Mouse (Mus musculus): ENCODE data around the gene Ccnb1.
A peak's percentile ranks its signal among the peaks of the same experiment; 100 is the strongest.
"Not testable (repeated sequence)": the region's sequence is repeated elsewhere in the genome, so short reads cannot be mapped to it uniquely, and the experiment has no call there.

Gene Ccnb1

DNA sequence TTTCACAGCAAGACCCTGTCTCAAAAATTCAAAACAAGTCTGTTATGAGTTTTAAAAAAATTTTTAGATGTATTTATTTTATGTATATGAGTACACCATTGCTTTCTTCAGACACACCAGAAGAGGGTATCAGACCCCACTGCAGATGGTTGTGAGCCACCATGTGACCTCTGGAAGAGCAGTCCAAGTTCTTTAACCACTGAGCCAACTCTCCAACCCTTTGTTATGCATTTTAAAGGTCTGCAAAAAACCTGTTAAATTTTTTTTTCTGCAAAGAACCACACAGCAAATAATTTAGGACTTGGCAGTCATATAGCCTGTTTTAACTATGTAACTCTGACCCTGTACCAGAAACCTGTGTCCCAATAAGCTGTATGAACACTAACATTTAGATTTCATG is 11.7 kb downstream of the Ccnb1 start:
- DNase-seq (ENCODE audit: low spot score), result no peak

DNA sequence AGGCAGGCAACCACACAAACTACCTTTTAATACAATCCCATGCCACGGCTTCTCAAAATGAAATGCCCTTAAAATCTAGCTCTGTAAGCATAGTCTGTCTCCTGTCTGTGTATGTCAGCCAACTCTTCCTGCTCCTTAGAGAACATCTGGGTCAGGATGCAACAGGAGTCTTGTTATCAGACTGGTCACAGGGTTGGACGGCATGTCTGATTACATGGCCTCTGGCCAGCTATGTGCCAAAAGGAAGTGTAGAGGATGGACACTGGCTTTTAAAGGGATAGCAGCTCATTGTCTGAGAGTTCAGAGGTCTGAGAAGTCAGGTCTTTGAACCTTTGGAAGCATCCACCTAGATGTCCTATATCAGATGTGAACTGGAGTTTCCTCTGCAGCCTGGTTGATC is 31.0 kb downstream of the Ccnb1 start:
- no peak for DNase-seq (ENCODE audit: low spot score)

GRCm38 (mm10) chr13:100754186-100754585 is 32.2 kb downstream of the Ccnb1 start:
- DNase-seq (ENCODE audit: low spot score), result no peak

- no peak for DNase-seq (ENCODE audit: low spot score)
Measured at GRCm38 (mm10) chr13:100753011-100753410, 33.4 kb downstream of the Ccnb1 start.

DNA sequence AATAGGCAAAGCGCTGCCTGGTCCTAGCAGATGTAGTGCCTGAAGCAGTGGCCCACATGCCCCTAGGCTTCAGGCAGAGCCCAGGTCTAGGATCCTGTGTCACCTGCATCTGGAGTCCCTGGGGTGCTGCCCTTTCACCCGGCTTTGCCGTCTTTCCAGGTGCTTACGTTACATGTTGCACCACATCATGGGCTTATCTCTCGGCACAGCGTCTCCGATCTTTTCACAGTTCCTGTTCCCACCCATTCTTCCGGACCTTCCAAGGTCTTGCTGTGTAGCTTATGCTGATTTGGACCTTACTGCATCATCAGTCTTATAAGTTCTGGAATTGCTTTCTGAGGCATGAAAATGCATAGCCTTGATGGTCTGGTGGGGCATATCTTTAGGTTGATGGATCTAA is 33.8 kb downstream of the Ccnb1 start:
- no peak for DNase-seq (ENCODE audit: low spot score)

- DNase-seq (ENCODE audit: low spot score), result no peak
Measured at GRCm38 (mm10) chr13:100751402-100751801, 35.0 kb downstream of the Ccnb1 start.

DNA sequence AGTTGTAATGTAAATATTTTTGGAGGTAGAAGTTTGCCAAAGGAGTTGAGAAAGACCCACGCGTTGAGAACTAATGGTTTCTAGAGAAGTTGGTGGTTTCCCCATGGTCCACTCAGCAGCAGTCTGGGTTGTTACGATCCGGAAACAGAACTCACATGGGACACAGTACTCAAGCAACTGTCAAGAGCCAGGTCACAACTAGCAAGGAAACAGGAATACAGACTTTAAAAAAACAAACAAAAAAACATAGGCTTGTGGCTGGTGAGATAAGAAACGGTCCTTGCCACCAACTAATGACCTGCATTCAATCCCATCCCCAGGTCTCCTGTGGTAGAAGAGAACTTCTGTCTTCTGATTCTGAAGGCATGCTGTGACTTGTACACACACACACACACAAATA is 35.6 kb downstream of the Ccnb1 start:
- no peak for DNase-seq (ENCODE audit: low spot score)

DNA sequence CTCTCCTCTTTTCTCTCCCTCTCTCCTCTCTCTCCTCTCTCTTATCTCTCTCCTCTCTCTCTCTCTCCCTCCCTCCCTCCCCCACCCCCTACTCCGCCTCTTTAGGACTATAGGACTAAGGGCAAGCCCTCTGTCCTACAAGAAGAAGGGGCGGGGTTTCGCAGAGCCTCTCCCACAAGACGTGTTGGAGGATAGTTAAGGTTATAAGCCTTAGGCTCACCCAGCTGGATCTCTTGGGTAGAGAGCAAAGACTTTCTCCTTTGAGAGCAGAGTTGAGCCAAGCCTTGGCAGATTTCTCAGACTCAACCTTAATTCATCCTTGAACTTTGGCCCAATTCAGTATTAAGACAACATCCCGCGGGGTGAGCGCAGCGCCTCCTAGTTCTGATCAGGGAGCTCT is 37.7 kb downstream of the Ccnb1 start:
- no peak for DNase-seq (ENCODE audit: low spot score)

DNA sequence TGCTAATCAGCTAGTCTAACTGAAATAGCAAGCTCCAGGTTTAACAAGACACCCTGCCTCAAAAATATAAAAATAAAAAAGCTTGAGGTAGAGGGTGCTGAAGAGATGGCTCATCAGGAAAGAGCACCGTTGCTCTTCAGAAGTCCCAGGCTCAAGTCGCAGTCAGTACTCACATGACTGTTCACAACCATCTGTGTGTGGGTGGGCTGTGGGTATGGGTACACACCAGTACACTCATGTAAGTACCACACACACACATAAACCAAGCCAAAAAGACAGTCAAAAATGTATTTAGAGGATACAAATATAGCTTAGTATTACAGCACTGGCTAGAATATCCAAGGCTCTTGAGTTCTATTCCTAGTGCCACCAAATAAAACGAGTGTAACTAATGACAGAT is 40.3 kb downstream of the Ccnb1 start:
- DNase-seq (ENCODE audit: low spot score), result no peak

DNA sequence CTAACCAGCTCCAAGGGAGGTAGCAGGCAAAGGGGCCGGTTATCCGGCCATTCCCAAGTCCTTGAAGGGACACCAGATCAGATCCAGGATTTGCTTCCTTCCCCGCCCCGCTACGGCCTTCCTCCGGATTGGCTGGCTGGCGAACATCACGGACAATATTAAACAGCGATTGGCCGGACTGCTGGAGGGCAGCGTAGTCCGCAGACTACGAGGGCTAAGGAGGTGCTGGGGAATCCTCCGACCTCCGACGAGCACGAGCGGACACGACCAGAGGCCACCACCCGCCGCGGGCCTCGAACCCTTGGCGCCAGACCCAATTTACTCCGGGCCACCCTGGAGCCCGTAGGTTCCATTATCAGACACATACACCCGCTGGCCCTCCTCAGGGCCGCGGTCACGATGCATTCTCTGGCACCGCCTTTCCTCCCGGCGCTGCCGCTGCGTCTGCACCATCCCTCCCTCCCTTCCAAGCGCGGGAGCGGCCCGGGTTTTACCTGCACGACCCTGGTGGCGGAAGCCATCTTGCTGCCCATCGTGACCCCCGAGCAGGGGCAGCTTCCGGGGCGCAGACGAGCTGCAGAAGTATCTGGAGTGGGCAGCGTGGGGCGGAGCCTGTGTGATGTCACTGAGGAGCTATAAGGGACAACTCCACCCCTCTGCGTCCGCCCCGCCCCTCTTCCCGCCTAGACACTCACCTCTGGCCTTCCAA is 42.2 kb downstream of the Ccnb1 start, which contains the start of gene Mrps36:
TSS of gene Mrps36 (minus strand) at position 624 of the 709 bp plus-strand sequence.
- peak; percentile 61 for DNase-seq (ENCODE audit: low spot score)

GRCm38 (mm10) chr13:100743346-100744035 is 42.9 kb downstream of the Ccnb1 start:
- no peak for DNase-seq (ENCODE audit: low spot score)

DNA sequence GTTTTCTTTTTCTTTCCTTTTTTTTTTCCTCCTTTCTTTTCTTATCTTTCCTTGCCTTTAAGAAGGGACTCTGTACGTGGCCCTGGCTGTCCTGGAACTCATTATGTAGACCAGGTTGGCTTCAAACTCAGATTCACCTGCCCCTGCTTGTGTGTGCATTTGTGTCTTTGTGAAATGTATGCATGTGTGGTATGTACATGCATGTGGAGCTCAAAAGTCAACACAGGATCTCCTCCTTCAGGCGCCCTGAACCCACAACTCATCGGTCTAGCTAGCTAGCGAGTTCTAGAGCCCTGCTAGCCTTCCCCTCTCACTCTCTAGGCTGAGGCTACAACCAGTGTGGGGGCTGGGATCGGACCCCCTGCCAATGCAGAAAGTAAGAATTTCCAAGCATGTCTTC is 43.5 kb downstream of the Ccnb1 start:
- DNase-seq (ENCODE audit: low spot score), result no peak

DNA sequence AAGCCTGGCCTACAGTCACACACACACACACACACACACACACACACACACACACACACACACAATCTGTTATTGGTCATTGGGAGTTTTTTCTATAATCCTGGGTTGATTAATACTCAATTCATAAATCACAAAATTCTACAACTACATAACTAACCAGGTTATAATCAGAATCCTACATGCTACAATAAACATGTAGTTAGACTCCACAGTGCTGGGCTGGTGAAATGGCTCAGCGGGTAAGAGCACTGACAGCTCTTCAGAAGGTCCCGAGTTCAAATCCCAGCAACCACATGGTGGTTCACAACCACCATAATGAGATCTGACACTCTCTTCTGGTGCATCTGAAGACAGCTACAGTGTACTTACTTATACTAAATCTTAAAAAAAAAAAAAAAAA is 53.6 kb downstream of the Ccnb1 start:
- no peak for DNase-seq (ENCODE audit: low spot score)

GRCm38 (mm10) chr13:100731462-100732046 is 54.8 kb downstream of the Ccnb1 start:
- not testable (repeated sequence) for DNase-seq (ENCODE audit: low spot score)

DNA sequence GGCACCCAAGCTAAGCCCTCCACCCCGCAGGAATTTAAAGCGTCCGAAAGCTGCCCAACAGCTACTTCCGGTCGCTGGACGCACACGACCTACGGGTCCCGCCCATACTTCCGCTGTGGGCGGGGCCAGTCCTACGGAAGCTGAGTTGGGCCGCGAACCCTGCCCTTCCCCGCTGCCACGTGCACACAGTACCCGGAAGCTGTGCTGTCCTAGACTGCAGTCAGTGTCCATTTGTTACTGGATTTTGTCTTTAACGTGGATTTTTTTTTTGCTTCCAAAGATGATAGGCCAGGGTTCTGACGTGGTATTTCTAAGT is 55.6 kb downstream of the Ccnb1 start, which contains the start of gene Cdk7:
TSS of gene Cdk7 (minus strand) at position 79 of the 316 bp plus-strand sequence.
- DNase-seq (ENCODE audit: low spot score), result peak; percentile 70

DNA sequence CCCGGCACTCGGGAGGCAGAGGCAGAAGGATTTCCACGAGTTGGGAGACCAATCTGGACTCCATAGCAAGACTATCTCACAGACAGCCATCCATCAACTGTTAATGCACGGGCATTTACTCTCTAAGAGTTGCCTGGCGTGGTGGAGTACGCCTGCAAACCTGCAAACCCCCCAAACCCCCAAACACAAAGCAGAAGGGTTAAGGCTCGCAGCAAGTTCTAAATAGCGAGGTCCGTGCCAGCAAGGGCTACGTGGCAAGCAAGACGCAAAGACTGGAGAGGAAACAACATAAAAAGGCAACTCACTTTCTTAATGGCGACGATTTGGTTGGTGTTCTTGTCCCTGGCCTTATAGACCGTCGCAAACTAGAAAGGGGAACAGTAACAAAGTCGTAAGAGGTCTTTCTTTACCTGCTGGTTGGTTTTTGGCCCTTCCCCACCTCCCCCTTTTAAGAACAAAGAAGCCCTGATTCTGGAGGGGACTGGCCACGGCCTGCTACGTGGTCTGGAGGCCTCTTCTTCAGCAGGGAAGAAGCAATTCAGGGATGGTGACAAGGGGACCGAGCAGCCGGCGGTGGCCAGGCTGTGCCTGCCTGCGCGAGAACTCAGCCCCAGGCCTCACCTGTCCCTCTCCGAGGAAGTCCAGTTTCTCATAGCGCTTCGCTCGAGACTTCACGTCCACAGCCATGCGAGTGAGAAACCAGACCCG is 56.1 kb downstream of the Ccnb1 start:
- no peak for DNase-seq (ENCODE audit: low spot score)
